Mouse (Mus musculus) kidney, adult 9 months (tissue): ENCODE results near the gene Zfp874a.
"Not testable (repeated sequence)": the region's sequence is repeated elsewhere in the genome, so short reads cannot be mapped to it uniquely, and the experiment has no call there.

Source experiments
- DNase-seq: peaks from one replicate; pipeline ENCODE4 v3.0.0; 2022

Zfp874a gene

GRCm38 (mm10) chr13:67451172-67452020 lies at the start of gene Zfp874a:
TSS of gene Zfp874a (minus strand) at chr13:67451624.
- DNase-seq, result peak; percentile 98

- DNase-seq, result no peak
These were observed 49.5 kb upstream of the Zfp874a start for GRCm38 (mm10) chr13:67500908-67501307.

- DNase-seq, result peak; percentile 92
These were observed 48.8 kb upstream of the Zfp874a start, which contains the start of gene Zfp58 for GRCm38 (mm10) chr13:67500084-67500719. TSS of gene Zfp58 (minus strand) at chr13:67500555.

GRCm38 (mm10) chr13:67495631-67496030 lies 44.2 kb upstream of the Zfp874a start:
- no peak for DNase-seq

GRCm38 (mm10) chr13:67484424-67484811 lies 33.0 kb upstream of the Zfp874a start:
- DNase-seq, result no peak

GRCm38 (mm10) chr13:67483625-67484423 lies 32.4 kb upstream of the Zfp874a start, which contains the start of gene Zfp874b:
TSS of gene Zfp874b (minus strand) at chr13:67484258.
- peak; percentile 96 for DNase-seq

- no peak for DNase-seq
These were observed 30.1 kb upstream of the Zfp874a start for GRCm38 (mm10) chr13:67481528-67481927.

GRCm38 (mm10) chr13:67469274-67469673 lies 17.9 kb upstream of the Zfp874a start:
- DNase-seq, result no peak

GRCm38 (mm10) chr13:67463506-67464185 lies 12.2 kb upstream of the Zfp874a start:
- DNase-seq, result not testable (repeated sequence)

- no peak for DNase-seq
These were observed 541 bp upstream of the Zfp874a start for GRCm38 (mm10) chr13:67452021-67452309.

- DNase-seq, result not testable (repeated sequence)
These were observed 14.3 kb downstream of the Zfp874a start for GRCm38 (mm10) chr13:67437095-67437494.

- no peak for DNase-seq
These were observed 23.3 kb downstream of the Zfp874a start for GRCm38 (mm10) chr13:67428116-67428515.

GRCm38 (mm10) chr13:67425699-67426098 lies 25.7 kb downstream of the Zfp874a start:
- DNase-seq, result not testable (repeated sequence)

GRCm38 (mm10) chr13:67422532-67422931 lies 28.9 kb downstream of the Zfp874a start:
- DNase-seq, result not testable (repeated sequence)

GRCm38 (mm10) chr13:67421207-67421857 lies 30.1 kb downstream of the Zfp874a start, which contains the start of gene Zfp459:
TSS of gene Zfp459 (minus strand) at chr13:67421418.
- peak; percentile 68 for DNase-seq

- DNase-seq, result no peak
These were observed 30.7 kb downstream of the Zfp874a start for GRCm38 (mm10) chr13:67420558-67421206.

- no peak for DNase-seq
These were observed 34.6 kb downstream of the Zfp874a start for GRCm38 (mm10) chr13:67416811-67417210.

GRCm38 (mm10) chr13:67415759-67416158 lies 35.7 kb downstream of the Zfp874a start:
- no peak for DNase-seq

GRCm38 (mm10) chr13:67413634-67414033 lies 37.8 kb downstream of the Zfp874a start:
- peak; percentile 17 for DNase-seq

- peak; percentile 84 for DNase-seq
These were observed 52.1 kb downstream of the Zfp874a start, which contains the start of gene Zfp429 for GRCm38 (mm10) chr13:67399183-67399903. TSS of gene Zfp429 (minus strand) at chr13:67399819.

GRCm38 (mm10) chr13:67376255-67376654 lies 75.2 kb downstream of the Zfp874a start:
- DNase-seq, result not testable (repeated sequence)
